Mouse (Mus musculus): ENCODE data around the gene Papss2. TPM values are rescaled to one million over a fixed set of nuclear protein-coding genes. Genes with fewer than 3 reads are reported as not detected.

The Papss2 gene
- polyA plus RNA-seq, 2 experiments, result 3.1 to 4.3 TPM

GRCm38 (mm10) chr19:32593870-32594269 lies 1.7 kb upstream of the Papss2 start:
- H3K27me3 ChIP-seq (ENCODE audit: control insufficient read depth, insufficient read depth, low read length), result peaks cover 23% of the 10 kb centered on the region
- no peaks in the 10 kb centered on the region for H3K36me3 ChIP-seq (replicated peaks; ENCODE audit: control insufficient read depth, insufficient read depth, low read depth)
- no peaks in the 10 kb centered on the region for H3K9me3 ChIP-seq (ENCODE audit: control insufficient read depth, low read length)
- no peak for ATAC-seq (ENCODE audit: insufficient read depth)
- no peak overlapping the region for H3K9ac ChIP-seq (replicated peaks)
- 54% methylated on average over 5 of the region's 5 CpGs for WGBS (ENCODE audit: insufficient replicate concordance)
- DNase-seq (ENCODE audit: low read depth in 3 of 3, low spot score in 3 of 3), result no peak
- H3K27ac ChIP-seq, result no peak overlapping the region
- H3K4me2 ChIP-seq (ENCODE audit: low read depth), result no peak overlapping the region
- H3K4me1 ChIP-seq (replicated peaks; ENCODE audit: control insufficient read depth in 2 of 2, insufficient read depth in 2 of 2, low read length in 1 of 2), result peaks cover 0 to 2% of the 10 kb centered on the region in 2 experiments; a peak in 1 of 4 replicates
- TF ChIP-seq CTCF (IDR thresholded peaks at IDR 0.05; ENCODE audit: low read depth) (peak; percentile 61), EP300 (IDR thresholded peaks at IDR 0.05; ENCODE audit: low read depth) (no peak)
- no peak overlapping the region for H3K4me3 ChIP-seq (ENCODE audit: insufficient read depth in 1 of 2, low read depth in 2 of 2, low read length in 2 of 2)

GRCm38 (mm10) chr19:32595131-32595505 lies 472 bp upstream of the Papss2 start:
- WGBS (ENCODE audit: insufficient replicate concordance), result 18% methylated on average over 8 of the region's 8 CpGs
- peak overlapping the region; percentile 63 for H3K4me2 ChIP-seq (ENCODE audit: low read depth)
- no peaks in the 10 kb centered on the region for H3K36me3 ChIP-seq (replicated peaks; ENCODE audit: control insufficient read depth, insufficient read depth, low read depth)
- no peak for DNase-seq (ENCODE audit: low read depth in 3 of 3, low spot score in 3 of 3)
- H3K9ac ChIP-seq (replicated peaks), result no peak overlapping the region
- peaks cover 23% of the 10 kb centered on the region for H3K27me3 ChIP-seq (ENCODE audit: control insufficient read depth, insufficient read depth, low read length)
- TF ChIP-seq CTCF (IDR thresholded peaks at IDR 0.05; ENCODE audit: low read depth), result no peak
- no peak for TF ChIP-seq EP300 (IDR thresholded peaks at IDR 0.05; ENCODE audit: low read depth)
- no peak for ATAC-seq (ENCODE audit: insufficient read depth)
- no peaks in the 10 kb centered on the region for H3K9me3 ChIP-seq (ENCODE audit: control insufficient read depth, low read length)
- H3K4me1 ChIP-seq (replicated peaks; ENCODE audit: control insufficient read depth in 2 of 2, insufficient read depth in 2 of 2, low read length in 1 of 2), result peaks cover 0 to 2% of the 10 kb centered on the region in 2 experiments; a peak in 1 of 4 replicates
- H3K4me3 ChIP-seq (ENCODE audit: insufficient read depth in 1 of 2, low read depth in 2 of 2, low read length in 2 of 2), result peak overlapping the region; percentile 50 to 52
- H3K27ac ChIP-seq, result no peak overlapping the region

GRCm38 (mm10) chr19:32599006-32599405 lies 3.4 kb downstream of the Papss2 start:
- Histone ChIP-seq H3K4me3 (ENCODE audit: insufficient read depth in 1 of 2, low read depth in 2 of 2, low read length in 2 of 2) (no peak overlapping the region), H3K9ac (replicated peaks) (no peak overlapping the region), H3K9me3 (ENCODE audit: control insufficient read depth, low read length) (no peaks in the 10 kb centered on the region), H3K27me3 (ENCODE audit: control insufficient read depth, insufficient read depth, low read length) (peaks cover 23% of the 10 kb centered on the region), H3K27ac (no peak overlapping the region), H3K4me2 (ENCODE audit: low read depth) (no peak overlapping the region), H3K36me3 (replicated peaks; ENCODE audit: control insufficient read depth, insufficient read depth, low read depth) (no peaks in the 10 kb centered on the region), H3K4me1 (replicated peaks; ENCODE audit: control insufficient read depth in 2 of 2, insufficient read depth in 2 of 2, low read length in 1 of 2) (peaks cover 0 to 6% of the 10 kb centered on the region in 2 experiments; a peak in 2 of 4 replicates)
- no peak for DNase-seq (ENCODE audit: low read depth in 3 of 3, low spot score in 3 of 3)
- TF ChIP-seq CTCF (IDR thresholded peaks at IDR 0.05; ENCODE audit: low read depth) (no peak), EP300 (IDR thresholded peaks at IDR 0.05; ENCODE audit: low read depth) (no peak)
- ATAC-seq (ENCODE audit: insufficient read depth), result no peak
- WGBS (ENCODE audit: insufficient replicate concordance), result 66% methylated on average over 7 of the region's 7 CpGs

GRCm38 (mm10) chr19:32599436-32599835 lies 3.8 kb downstream of the Papss2 start:
- ATAC-seq (ENCODE audit: insufficient read depth), result no peak

GRCm38 (mm10) chr19:32601033-32601770 lies 5.6 kb downstream of the Papss2 start:
- TF ChIP-seq CTCF (IDR thresholded peaks at IDR 0.05; ENCODE audit: low read depth), result no peak
- TF ChIP-seq EP300 (IDR thresholded peaks at IDR 0.05; ENCODE audit: low read depth), result no peak
- 54% methylated on average over 6 of the region's 6 CpGs for WGBS (ENCODE audit: insufficient replicate concordance)
- H3K4me2 ChIP-seq (ENCODE audit: low read depth), result no peak overlapping the region
- H3K27me3 ChIP-seq (ENCODE audit: control insufficient read depth, insufficient read depth, low read length), result peaks cover 8% of the 10 kb centered on the region
- H3K9ac ChIP-seq (replicated peaks), result no peak overlapping the region
- H3K27ac ChIP-seq, result no peak overlapping the region
- DNase-seq (ENCODE audit: low read depth in 3 of 3, low spot score in 3 of 3), result no peak
- no peak overlapping the region for H3K4me3 ChIP-seq (ENCODE audit: insufficient read depth in 1 of 2, low read depth in 2 of 2, low read length in 2 of 2)
- H3K36me3 ChIP-seq (replicated peaks; ENCODE audit: control insufficient read depth, insufficient read depth, low read depth), result no peaks in the 10 kb centered on the region
- ATAC-seq (ENCODE audit: insufficient read depth), result no peak
- H3K9me3 ChIP-seq (ENCODE audit: control insufficient read depth, low read length), result no peaks in the 10 kb centered on the region
- H3K4me1 ChIP-seq (replicated peaks; ENCODE audit: control insufficient read depth in 2 of 2, insufficient read depth in 2 of 2, low read length in 1 of 2), result peaks cover 0 to 9% of the 10 kb centered on the region in 2 experiments; a peak in 2 of 4 replicates

More at GRCm38 (mm10) chr19:32599436-32599835, 3.8 kb downstream of the Papss2 start:
- TF ChIP-seq EP300 (IDR thresholded peaks at IDR 0.05; ENCODE audit: low read depth), result no peak
- TF ChIP-seq CTCF (IDR thresholded peaks at IDR 0.05; ENCODE audit: low read depth), result no peak
- no peak for DNase-seq (ENCODE audit: low read depth in 3 of 3, low spot score in 3 of 3)
- Histone ChIP-seq H3K36me3 (replicated peaks; ENCODE audit: control insufficient read depth, insufficient read depth, low read depth) (no peaks in the 10 kb centered on the region), H3K27ac (no peak overlapping the region), H3K4me3 (ENCODE audit: insufficient read depth in 1 of 2, low read depth in 2 of 2, low read length in 2 of 2) (no peak overlapping the region), H3K9me3 (ENCODE audit: control insufficient read depth, low read length) (no peaks in the 10 kb centered on the region), H3K9ac (replicated peaks) (no peak overlapping the region), H3K27me3 (ENCODE audit: control insufficient read depth, insufficient read depth, low read length) (peaks cover 23% of the 10 kb centered on the region), H3K4me2 (ENCODE audit: low read depth) (no peak overlapping the region), H3K4me1 (replicated peaks; ENCODE audit: control insufficient read depth in 2 of 2, insufficient read depth in 2 of 2, low read length in 1 of 2) (peaks cover 0 to 7% of the 10 kb centered on the region in 2 experiments; a peak in 2 of 4 replicates)
- WGBS (ENCODE audit: insufficient replicate concordance), result 56% methylated on average over 5 of the region's 5 CpGs

Data from liver, embryonic 14.5 days (tissue).